Mouse (Mus musculus): Measurements from ENCODE around the gene Pwp1. TPM values are rescaled to one million over a fixed set of nuclear protein-coding genes. Genes with fewer than 3 reads are reported as not detected.

The Pwp1 gene
- polyA plus RNA-seq, 1 experiment from 2014 or later: 109 TPM

DNA sequence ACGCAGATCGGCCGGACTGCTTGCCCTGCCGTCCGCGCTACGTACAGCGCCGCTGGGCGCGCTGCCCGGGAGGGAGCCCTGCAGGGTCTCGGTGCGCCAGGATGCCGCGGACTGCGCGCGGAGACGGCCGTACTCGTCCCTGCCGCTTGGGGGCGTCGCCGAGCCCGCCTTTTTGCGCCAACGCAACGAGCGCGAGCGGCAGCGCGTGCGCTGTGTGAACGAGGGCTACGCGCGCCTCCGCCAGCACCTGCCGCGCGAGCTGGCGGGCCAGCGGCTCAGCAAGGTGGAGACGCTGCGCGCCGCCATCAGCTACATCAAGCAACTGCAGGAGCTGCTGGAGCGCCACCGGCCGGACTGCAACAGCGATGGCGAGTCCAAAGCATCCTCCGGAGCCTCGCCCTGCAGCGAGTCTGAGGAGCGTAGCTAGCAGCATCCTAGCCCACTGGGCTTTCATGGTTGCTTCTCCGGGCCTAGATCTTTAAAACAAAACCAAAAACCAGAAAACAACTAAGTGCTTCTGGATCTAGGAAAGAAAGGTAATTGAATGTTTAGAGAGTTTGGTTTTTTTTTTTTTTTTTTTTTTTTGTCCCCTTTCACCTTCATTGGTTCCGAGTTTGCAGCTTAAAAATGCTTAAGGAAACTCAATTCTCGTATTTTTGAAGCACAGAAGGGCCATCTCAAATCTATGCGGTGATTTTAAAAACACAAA is 99.4 kb downstream of the Pwp1 start:
- Histone ChIP-seq H3K27me3 (ENCODE audit: insufficient read depth, low read length) (peaks cover 20% of the 10 kb centered on the region), H3K4me2 (peak overlapping the region; percentile 96), H3K4me3 (ENCODE audit: low read depth, low read length) (peak overlapping the region; percentile 47), H3K9me3 (ENCODE audit: low read depth, low read length) (no peaks in the 10 kb centered on the region), H3K27ac (ENCODE audit: low read depth) (no peak overlapping the region), H3K36me3 (ENCODE audit: insufficient read depth) (no peaks in the 10 kb centered on the region), H3K4me1 (ENCODE audit: insufficient read depth) (no peaks in the 10 kb centered on the region), H3K9ac (peak overlapping the region; percentile 41)
- peak; percentile 78 for DNase-seq
- peak; percentile 85 for ATAC-seq (ENCODE audit: insufficient read depth)
- TF ChIP-seq CTCF (IDR thresholded peaks at IDR 0.05; ENCODE audit: low read depth): peak; percentile 41; the same call in 1 of the 2 replicates
- 1% methylated on average over 63 of the region's 63 CpGs for WGBS

DNA sequence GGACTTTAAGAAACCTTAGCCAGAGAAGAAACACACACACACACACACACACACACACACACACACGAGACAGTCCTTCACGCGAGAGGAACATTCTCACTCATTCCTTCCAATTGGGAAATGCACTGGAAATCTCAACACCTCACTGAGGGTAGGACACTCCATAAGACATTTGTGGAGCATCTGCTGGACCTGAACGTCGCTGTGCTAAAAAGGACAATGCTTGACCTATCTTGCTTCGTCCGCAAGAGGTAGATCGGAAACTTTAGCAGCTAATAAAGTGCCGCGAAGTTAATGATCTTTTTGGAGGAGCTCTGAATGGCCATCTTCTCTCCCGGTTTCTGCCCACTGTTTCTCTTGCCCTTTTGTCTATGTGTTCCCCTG is 99.9 kb downstream of the Pwp1 start:
- TF ChIP-seq CTCF (IDR thresholded peaks at IDR 0.05; ENCODE audit: low read depth): no peak
- no peaks in the 10 kb centered on the region for H3K4me1 ChIP-seq (ENCODE audit: insufficient read depth)
- peak overlapping the region; percentile 96 for H3K4me2 ChIP-seq
- no peak overlapping the region for H3K9ac ChIP-seq
- peaks cover 20% of the 10 kb centered on the region for H3K27me3 ChIP-seq (ENCODE audit: insufficient read depth, low read length)
- H3K4me3 ChIP-seq (ENCODE audit: low read depth, low read length): peak overlapping the region; percentile 47; the same call in 1 of the 2 replicates
- ATAC-seq (ENCODE audit: insufficient read depth): no peak
- H3K27ac ChIP-seq (ENCODE audit: low read depth): no peak overlapping the region
- no peak for DNase-seq
- no peaks in the 10 kb centered on the region for H3K9me3 ChIP-seq (ENCODE audit: low read depth, low read length)
- 43% methylated on average over 11 of the region's 11 CpGs for WGBS
- no peaks in the 10 kb centered on the region for H3K36me3 ChIP-seq (ENCODE audit: insufficient read depth)

DNA sequence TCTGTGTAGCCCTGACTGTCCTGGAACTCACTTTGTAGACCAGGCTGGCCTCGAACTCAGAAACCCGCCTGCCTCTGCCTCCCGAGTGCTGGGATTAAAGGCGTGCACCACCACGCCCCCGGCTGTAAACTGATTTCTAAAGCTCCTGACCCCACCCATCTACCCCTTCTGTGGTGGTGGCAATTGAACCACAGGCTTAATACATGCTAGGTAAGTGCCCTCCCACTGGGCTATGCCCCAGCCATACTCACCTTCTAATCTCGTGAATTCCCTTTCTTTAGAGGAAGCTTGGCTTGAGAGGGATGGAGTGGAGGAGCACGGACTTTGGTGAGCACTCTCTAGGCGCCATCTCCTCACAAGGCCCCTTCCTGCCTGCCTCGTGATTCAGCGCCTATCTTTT is 100.7 kb downstream of the Pwp1 start:
- H3K9ac ChIP-seq: no peak overlapping the region
- H3K27ac ChIP-seq (ENCODE audit: low read depth): no peak overlapping the region
- H3K9me3 ChIP-seq (ENCODE audit: low read depth, low read length): no peaks in the 10 kb centered on the region
- DNase-seq (no peak), ATAC-seq (ENCODE audit: insufficient read depth) (no peak)
- H3K36me3 ChIP-seq (ENCODE audit: insufficient read depth): no peaks in the 10 kb centered on the region
- no peak overlapping the region for H3K4me2 ChIP-seq
- no peaks in the 10 kb centered on the region for H3K4me1 ChIP-seq (ENCODE audit: insufficient read depth)
- peaks cover 20% of the 10 kb centered on the region for H3K27me3 ChIP-seq (ENCODE audit: insufficient read depth, low read length)
- WGBS: 85% methylated on average over 11 of the region's 11 CpGs
- H3K4me3 ChIP-seq (ENCODE audit: low read depth, low read length): no peak overlapping the region
- no peak for TF ChIP-seq CTCF (IDR thresholded peaks at IDR 0.05; ENCODE audit: low read depth)

DNA sequence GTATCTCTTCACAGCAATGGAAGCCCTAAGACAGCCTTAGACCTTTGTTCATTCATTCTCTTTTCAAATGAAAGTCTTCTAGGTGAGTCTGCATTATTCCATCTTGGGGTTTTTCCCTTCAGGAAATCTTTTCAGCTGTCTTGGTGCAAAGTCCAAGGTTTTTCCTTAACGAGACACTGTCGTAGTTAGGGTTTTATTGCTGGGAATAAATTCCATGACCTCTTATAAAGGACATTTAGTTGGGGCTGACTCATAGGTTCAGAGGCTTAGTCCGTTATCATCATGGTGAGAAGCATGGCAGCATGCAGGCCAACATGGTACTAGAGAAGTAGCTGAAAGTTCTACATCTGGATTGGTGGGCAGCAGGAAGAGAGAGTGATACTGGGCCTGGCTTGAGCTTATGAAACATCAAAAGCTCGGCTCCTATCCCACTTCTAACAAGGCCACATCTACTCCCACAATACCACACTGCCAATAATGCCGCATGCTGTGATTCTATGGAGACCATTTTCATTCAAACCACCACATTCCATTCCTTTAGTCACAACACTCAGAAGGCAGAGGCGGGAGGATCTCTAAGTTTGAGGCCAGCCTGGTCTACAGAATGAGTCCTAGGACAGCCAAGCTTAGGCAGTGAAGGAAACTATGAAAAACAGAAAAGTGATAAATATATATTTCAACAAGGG is 107.1 kb downstream of the Pwp1 start:
- Histone ChIP-seq H3K4me3 (ENCODE audit: low read depth, low read length) (no peak overlapping the region), H3K9me3 (ENCODE audit: low read depth, low read length) (no peaks in the 10 kb centered on the region; the same call in 1 of the 2 replicates), H3K4me1 (ENCODE audit: insufficient read depth) (no peaks in the 10 kb centered on the region), H3K4me2 (no peak overlapping the region), H3K27me3 (ENCODE audit: insufficient read depth, low read length) (no peaks in the 10 kb centered on the region), H3K9ac (no peak overlapping the region), H3K36me3 (ENCODE audit: insufficient read depth) (peaks cover 52% of the 10 kb centered on the region), H3K27ac (ENCODE audit: low read depth) (no peak overlapping the region)
- TF ChIP-seq CTCF (IDR thresholded peaks at IDR 0.05; ENCODE audit: low read depth): no peak
- DNase-seq: no peak
- 98% methylated on average over 6 of the region's 6 CpGs for WGBS
- ATAC-seq (ENCODE audit: insufficient read depth): no peak

Other genes starting within 250 kb of the Pwp1 start
- gene Prdm4, start 87.6 kb downstream of the Pwp1 start, polyA plus RNA-seq (2014; fragmentation: Nextera tagmentation; extraction: Ambion mirVana): 25.0 and 25.6 TPM in 2 replicates
- gene Ascl4, start 98.2 kb downstream of the Pwp1 start, polyA plus RNA-seq (2014; fragmentation: Nextera tagmentation; extraction: Ambion mirVana): 0.17 and 0.88 TPM in 2 replicates
- gene Rtcb, start 128.3 kb downstream of the Pwp1 start, polyA plus RNA-seq (2014; fragmentation: Nextera tagmentation; extraction: Ambion mirVana): 178 and 186 TPM in 2 replicates
- 0.07 and 0.08 TPM in 2 replicates for gene Bpifc, start 182.4 kb downstream of the Pwp1 start, polyA plus RNA-seq (2014; fragmentation: Nextera tagmentation; extraction: Ambion mirVana)
- 21.3 and 22.1 TPM in 2 replicates for gene Fbxo7, start 192.5 kb downstream of the Pwp1 start, polyA plus RNA-seq (2014; fragmentation: Nextera tagmentation; extraction: Ambion mirVana)